Mouse (Mus musculus): ENCODE measurements around the gene Rab25.

Gene Rab25

DNA sequence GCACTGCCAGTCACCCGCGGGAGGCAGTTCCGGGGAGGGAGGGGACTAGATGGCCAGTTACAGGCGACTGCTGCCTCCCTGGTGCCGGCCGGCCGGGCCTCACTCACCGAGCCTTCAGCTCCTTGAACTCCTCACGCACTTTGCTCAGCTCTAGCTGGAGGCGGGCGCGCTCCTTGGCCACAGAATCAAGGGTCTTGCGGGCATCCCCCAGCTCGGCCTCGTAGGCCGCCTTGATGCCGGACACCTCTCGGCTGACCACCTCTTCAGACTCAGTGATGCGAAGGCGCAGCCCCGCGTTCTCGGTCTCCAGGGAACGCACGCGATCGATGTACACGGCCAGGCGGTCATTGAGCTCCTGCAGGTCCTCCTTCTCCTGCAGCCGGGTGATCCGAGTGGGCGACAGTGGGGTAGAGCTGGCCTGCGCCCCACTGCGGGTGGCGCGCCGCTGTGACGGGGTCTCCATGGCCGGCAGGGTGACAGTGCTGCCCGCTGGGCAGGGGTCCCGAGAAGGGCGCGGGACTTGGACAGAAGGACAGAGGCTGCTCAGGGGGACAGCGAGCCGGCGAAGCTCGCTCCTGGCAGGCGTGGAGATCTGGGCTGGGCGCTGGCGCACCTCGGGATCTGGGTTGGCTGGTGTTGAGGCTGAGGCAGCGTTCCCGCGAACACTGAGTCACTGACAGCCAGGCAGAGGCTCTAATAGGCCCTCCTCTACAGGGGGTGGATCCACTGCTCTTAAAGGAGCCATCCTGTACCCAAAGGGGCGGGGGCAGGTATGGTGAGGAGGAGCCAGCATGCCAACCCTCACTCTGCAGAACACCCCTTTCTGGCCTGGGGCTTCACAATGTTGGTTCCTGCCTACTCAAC is 45.2 kb downstream of the Rab25 start:
- peak; percentile 91 for DNase-seq

DNA sequence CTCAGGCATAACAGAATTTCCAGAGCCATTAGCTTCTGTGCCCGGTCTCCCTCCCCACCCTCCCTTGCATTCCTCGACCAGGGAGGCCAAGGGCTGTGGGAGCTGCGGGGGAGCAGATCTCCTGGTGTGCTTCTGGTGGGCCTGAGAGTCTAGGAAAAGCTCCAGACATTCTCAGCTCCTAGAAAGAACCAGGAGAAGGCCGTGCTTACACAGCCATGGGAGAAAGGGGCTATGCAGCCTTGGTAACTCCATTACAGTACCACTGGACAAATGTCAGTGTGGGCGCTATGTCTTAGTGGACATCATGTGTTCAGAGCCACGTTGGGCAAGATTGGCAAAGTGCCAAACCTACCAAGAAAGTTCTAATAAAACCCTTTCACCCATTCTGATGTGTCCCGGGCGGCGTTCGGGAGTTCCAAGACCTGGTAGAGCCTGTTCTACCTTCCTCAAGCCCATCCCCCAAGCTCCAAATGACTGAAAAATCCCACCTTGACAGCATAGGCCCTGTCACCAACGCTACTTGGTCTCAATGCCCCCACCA is 46.0 kb downstream of the Rab25 start:
- DNase-seq: no peak

DNA sequence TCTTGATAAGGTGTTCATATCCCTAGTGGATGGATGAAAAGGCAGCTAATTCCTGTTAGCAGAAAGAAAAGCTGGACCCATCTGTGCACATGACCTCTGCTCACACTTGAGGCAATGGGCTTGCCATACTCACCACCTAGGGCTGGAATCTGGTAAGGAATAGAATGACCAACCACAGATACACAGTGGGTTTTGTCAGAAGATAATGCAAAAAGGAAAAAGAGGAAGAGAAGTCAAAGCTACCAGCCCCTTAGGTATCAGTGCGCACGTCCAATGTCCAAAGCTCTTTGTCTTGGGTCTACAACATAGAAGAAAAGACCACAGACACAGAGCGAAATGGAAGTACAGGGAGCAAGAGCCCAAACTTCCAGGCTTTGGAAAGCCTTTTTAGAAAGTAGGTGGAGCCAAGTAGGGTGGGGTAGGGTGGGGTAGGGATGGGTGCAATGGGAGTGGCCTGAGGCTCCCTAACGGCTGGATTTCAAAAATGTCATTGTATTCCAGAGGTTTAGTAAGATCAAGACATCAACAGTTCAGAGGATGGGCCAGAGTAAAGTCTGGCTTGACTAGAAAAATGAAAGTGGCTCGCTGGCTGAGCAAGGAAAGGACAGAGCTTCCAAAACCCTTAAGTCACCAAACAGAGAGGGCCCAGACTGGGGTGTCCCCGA is 46.6 kb downstream of the Rab25 start:
- DNase-seq: no peak

DNA sequence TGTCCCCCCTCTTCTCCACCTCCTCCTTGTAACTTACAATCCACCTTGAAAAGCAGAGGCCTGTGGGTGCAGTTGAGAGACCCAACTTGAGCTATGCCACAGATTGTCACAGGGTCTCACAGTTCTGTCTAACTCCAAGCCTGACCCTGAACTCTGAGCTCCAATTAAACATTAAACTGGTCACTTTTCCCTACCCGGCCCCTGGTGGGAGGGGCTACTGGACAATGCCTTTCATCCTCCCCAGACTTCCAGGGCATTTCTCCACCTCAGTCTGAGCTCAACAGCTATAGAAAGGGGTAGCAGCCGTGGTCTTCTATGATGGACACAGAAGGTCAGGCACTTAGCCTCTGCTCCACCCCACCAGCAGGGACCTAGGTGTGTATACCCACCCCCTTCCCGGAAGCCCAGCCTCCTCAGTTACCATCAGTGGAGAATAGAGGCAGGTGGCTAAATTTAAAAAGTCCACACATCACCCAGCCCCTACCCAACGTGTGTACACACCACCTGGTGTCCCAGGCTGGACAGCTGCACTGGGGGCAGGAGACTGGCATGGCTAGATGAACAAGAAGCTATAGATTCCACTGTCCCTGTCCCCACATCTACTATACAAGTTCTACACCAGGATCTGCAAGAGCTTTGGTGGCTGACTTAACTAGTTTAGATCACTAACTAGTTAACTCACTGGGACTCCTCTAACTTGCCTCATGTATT is 47.3 kb downstream of the Rab25 start:
- DNase-seq: no peak

DNA sequence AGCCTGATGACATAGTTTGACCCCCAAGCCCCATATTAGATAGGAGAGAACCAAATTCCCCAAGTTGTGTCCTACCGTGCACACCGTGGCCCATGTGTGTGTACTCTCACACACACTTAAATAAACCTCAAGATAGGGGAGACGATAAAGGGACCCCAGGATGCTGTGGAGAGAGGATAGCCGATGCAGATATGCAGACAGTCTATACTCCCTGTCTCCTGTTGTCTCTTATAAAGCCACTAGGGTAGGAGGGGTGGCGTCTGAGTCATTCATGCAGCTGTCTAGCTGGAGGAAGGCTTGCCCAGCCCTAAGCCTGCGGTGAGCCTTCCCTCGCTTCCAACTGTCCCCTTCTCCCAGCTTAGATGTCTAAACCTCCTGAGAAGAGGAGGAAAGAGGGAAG is 48.0 kb downstream of the Rab25 start:
- no peak for DNase-seq

DNA sequence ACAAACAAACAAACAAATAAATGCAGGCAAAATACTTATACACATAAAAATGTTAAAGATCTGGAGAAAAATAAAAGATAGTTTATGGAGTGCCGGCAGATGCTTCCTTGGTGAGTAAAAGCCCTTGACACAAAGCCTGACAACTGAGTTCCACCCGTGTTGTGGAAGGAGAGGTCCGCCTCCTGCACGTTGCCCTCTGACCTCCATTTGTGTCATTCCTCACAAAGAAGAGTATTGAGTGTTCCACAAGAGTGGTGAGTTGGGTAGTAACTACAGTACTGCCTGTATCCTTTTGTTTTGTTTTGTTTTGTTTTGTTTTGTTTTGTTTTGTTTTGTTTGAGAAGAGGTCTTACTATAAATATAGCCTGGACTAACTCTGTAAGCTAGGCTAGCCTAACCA is 48.5 kb downstream of the Rab25 start:
- DNase-seq: no peak

DNA sequence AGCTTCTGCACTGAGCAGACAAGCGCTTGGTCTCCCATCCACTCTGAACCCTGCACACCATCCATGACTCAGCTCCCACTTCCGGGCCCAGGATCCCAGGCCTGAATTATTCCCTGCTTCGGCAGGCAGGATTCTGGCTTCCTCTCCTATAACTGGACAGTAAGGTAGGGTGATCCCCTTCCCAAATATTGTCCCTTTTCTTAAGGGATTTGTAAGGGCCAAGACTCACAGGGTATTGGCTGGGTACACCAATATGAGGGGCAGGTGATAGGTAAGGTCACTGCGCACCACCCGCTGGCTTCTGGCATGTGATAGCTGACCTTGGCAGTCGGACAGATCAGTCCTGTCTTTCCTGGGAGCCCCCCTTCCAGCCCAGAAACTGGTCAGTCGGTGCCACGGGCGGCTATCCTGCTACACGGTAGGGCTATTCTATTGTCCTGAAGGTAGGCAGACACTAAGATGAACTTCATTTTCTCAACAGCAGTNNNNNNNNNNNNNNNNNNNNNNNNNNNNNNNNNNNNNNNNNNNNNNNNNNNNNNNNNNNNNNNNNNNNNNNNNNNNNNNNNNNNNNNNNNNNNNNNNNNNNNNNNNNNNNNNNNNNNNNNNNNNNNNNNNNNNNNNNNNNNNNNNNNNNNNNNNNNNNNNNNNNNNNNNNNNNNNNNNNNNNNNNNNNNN is 52.2 kb downstream of the Rab25 start:
- DNase-seq: no peak

DNA sequence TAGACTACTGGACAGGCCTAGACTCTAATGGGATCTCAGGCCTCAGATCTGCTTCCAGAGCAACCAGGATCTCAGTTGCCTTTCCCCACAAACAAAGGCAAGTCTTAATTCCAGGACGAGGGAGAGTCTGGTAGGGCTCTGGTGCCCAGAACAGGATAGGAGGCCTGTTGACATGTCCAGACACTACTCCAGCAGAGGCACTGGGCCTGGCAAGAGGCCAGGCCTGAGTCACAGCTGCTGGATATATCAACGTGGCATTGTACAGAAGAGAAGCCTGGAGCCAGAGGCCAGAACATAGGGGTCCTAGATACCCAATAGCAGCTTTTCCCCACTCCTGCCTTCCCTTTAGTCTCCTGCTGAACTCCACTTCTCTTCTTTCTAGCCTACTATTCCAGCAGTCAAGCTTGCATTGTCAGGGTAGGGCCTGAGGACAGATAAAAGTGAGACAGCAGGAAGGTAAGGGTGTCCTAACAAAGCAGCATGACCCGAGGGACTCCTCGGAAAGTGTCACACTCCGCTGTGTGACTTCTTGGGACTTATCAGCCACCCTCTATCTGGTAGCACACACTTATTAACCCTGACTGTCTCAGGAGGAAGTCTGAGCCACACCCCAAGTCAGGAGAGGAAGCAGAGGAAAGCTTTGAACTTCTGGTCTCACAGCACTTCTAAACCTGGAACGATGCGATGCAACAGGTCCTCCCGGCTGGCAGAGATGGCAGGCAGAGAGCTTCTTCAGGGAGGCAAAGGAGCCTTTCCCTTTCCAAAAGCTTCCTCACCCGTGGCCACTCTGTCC is 53.1 kb downstream of the Rab25 start:
- DNase-seq: no peak

DNA sequence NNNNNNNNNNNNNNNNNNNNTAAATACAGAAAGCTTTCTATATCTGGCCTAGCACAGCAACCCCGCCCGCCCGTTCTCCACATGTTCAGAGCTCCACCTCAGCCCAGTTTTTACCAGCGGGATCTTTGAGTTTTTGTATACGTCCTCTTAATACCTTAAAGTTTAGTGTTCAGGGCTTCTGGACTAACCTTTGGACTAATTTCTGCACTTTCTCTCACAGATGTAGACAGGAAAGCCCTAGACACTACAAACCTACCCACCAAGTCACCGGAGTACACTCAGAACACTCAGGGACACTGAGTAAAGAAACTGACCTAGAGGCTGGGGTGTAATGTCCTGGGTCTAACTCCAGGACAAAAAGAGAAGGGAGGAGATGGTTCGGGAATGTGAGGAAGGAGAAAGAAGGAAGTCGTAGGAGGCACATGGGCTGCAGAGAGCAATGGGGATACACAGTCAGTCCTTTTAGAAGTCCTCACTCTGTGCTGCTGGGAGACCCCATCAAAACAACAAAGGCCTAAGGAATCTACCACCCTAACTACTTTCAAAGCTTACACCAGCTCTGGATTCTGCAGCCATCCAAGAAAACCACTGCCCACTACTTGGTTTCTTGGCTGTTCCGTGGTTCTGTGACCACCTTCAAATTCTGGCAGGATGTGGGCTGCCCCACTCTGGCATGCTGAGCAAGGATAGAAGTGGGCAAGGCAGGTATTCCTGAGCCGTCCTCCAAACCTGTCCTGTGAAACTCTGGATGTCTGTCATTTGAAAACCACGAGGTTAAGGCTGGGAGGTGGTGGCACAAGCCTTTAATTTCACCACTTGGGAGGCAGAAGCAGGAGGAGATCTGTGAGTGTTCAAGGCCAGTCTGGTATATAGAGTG is 54.2 kb downstream of the Rab25 start:
- DNase-seq: no peak
